Mouse (Mus musculus): ENCODE data around the gene Nipal3.

Gene Nipal3

GRCm38 (mm10) chr4:135494521-135495396 is at the start of gene Nipal3, which contains the start of gene Stpg1:
Gene Nipal3, minus strand, starts transcription at chr4:135495038.
Gene Stpg1, plus strand, starts transcription at chr4:135494790.
- DNase-seq (ENCODE audit: low read depth, low spot score) = peak; percentile 88

GRCm38 (mm10) chr4:135544284-135544683 is 49.4 kb upstream of the Nipal3 start:
- DNase-seq (ENCODE audit: low read depth, low spot score) = no peak

GRCm38 (mm10) chr4:135540057-135540456 is 45.2 kb upstream of the Nipal3 start:
- no peak for DNase-seq (ENCODE audit: low read depth, low spot score)

- no peak for DNase-seq (ENCODE audit: low read depth, low spot score)
Measured at GRCm38 (mm10) chr4:135539056-135539455, 44.2 kb upstream of the Nipal3 start.

GRCm38 (mm10) chr4:135535021-135535420 is 40.2 kb upstream of the Nipal3 start:
- DNase-seq (ENCODE audit: low read depth, low spot score) = no peak

- no peak for DNase-seq (ENCODE audit: low read depth, low spot score)
Measured at GRCm38 (mm10) chr4:135533001-135533400, 38.2 kb upstream of the Nipal3 start.

- no peak for DNase-seq (ENCODE audit: low read depth, low spot score)
Measured at GRCm38 (mm10) chr4:135531771-135532613, 37.2 kb upstream of the Nipal3 start.

- no peak for DNase-seq (ENCODE audit: low read depth, low spot score)
Measured at GRCm38 (mm10) chr4:135531236-135531635, 36.4 kb upstream of the Nipal3 start.

- DNase-seq (ENCODE audit: low read depth, low spot score) = no peak
Measured at GRCm38 (mm10) chr4:135530270-135530669, 35.4 kb upstream of the Nipal3 start.

- DNase-seq (ENCODE audit: low read depth, low spot score) = no peak
Measured at GRCm38 (mm10) chr4:135526039-135526710, 31.3 kb upstream of the Nipal3 start.

- DNase-seq (ENCODE audit: low read depth, low spot score) = no peak
Measured at GRCm38 (mm10) chr4:135525057-135525456, 30.2 kb upstream of the Nipal3 start.

- DNase-seq (ENCODE audit: low read depth, low spot score) = no peak
Measured at GRCm38 (mm10) chr4:135523939-135524338, 29.1 kb upstream of the Nipal3 start.

- DNase-seq (ENCODE audit: low read depth, low spot score) = no peak
Measured at GRCm38 (mm10) chr4:135520421-135520820, 25.6 kb upstream of the Nipal3 start.

- no peak for DNase-seq (ENCODE audit: low read depth, low spot score)
Measured at GRCm38 (mm10) chr4:135518135-135518534, 23.3 kb upstream of the Nipal3 start.

- no peak for DNase-seq (ENCODE audit: low read depth, low spot score)
Measured at GRCm38 (mm10) chr4:135516351-135517316, 21.8 kb upstream of the Nipal3 start.

GRCm38 (mm10) chr4:135514925-135515324 is 20.1 kb upstream of the Nipal3 start:
- DNase-seq (ENCODE audit: low read depth, low spot score) = no peak

GRCm38 (mm10) chr4:135513865-135514264 is 19.0 kb upstream of the Nipal3 start:
- DNase-seq (ENCODE audit: low read depth, low spot score) = no peak

- DNase-seq (ENCODE audit: low read depth, low spot score) = no peak
Measured at GRCm38 (mm10) chr4:135509515-135509914, 14.7 kb upstream of the Nipal3 start.

- peak; percentile 62 for DNase-seq (ENCODE audit: low read depth, low spot score)
Measured at GRCm38 (mm10) chr4:135508419-135509039, 13.7 kb upstream of the Nipal3 start.

All from retina, adult 2 months (tissue).